Mouse (Mus musculus) E14TG2a.4 (cell line): ENCODE measurements at regions not wholly inside any gene's neighbourhood (a gene's known extent, or its start where the extent isn't known, plus 50 kb on each side); places are given as distances from the start of the nearest gene placed in this dataset.

Experiments used
- CTCF ChIP-seq: conservative IDR thresholded peaks from 2 replicates; pipeline ENCODE4 v1.5.1; 2014; ENCODE audit warnings: low read length
- NANOG ChIP-seq: IDR thresholded peaks from 2 replicates; pipeline ENCODE4 v1.6.1; 2014; ENCODE audit warnings: borderline replicate concordance, low read length, mixed read lengths
- POU5F1 ChIP-seq: IDR thresholded peaks from 2 replicates; pipeline ENCODE4 v1.6.1; 2014; ENCODE audit warnings: low read length, borderline replicate concordance

GRCm38 (mm10) chr6:127271418-127271817, 119.4 kb upstream of the Ccnd2 start:
- TF ChIP-seq CTCF (peak; percentile 64), NANOG (no peak), POU5F1 (no peak)
